Mouse (Mus musculus): Measurements from ENCODE around the gene Bsdc1. TPM values are rescaled to one million over a fixed set of nuclear protein-coding genes. Genes with fewer than 3 reads are reported as not detected.
"Not testable (repeated sequence)": the region's sequence is repeated elsewhere in the genome, so short reads cannot be mapped to it uniquely, and the experiment has no call there.

The Bsdc1 gene
- polyA plus RNA-seq, 1 experiment from 2014 or later = 34.9 TPM

DNA sequence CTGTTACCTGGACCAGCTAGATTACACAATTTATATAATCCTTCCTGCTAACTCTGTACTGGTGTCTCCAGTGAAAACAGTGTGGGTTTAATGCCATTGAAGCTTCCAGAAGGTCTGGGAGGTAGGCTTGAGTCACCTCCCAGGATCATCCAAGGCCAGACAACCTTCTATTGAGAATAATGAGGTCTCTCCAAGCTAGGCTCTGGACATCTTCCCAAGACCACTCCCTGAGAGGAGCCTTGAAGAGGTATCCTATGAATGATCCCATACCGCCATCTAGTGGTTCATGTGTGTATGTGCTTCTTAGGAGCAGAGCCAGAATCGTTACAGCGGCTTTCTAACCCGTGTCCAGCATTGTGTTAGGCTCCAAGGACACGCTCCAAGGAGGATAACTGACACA, 6.1 kb upstream of the Bsdc1 start:
- no peaks in the 10 kb centered on the region for H3K9me3 ChIP-seq
- peak; percentile 79; the same call in 1 of the 2 replicates for ATAC-seq (ENCODE audit: low FRiP score)
- no peak overlapping the region for H3K27ac ChIP-seq
- H3K4me3 ChIP-seq = no peak overlapping the region
- no peak overlapping the region for H3K4me2 ChIP-seq
- H3K4me1 ChIP-seq (replicated peaks) = no peaks in the 10 kb centered on the region
- H3K36me3 ChIP-seq = no peaks in the 10 kb centered on the region
- H3K9ac ChIP-seq = no peak overlapping the region
- no peaks in the 10 kb centered on the region for H3K27me3 ChIP-seq
- WGBS = 2% methylated on average over 5 of the region's 5 CpGs

DNA sequence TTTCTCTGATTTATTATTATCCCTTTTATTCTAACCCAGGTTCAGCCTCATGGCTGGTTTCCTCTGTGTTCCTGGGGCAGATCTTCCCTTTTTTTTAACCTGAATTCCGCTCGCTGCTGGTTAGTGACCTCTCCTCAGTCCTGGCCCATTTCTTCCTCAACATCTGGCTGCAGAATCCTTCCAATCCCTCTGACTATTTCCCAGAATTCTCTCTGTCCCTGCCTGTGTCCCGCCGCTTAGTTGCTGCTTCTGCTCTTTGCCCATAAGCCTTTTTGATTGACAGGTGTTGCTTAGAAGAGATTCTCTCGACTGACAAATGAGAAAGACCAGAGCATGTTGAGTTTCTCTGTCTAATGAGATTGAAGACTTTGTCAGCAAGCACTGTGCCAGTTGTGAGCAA, 5.3 kb upstream of the Bsdc1 start:
- ATAC-seq (ENCODE audit: low FRiP score) = no peak
- WGBS = 68% methylated on average over 5 of the region's 5 CpGs
- H3K9ac ChIP-seq = no peak overlapping the region

DNA sequence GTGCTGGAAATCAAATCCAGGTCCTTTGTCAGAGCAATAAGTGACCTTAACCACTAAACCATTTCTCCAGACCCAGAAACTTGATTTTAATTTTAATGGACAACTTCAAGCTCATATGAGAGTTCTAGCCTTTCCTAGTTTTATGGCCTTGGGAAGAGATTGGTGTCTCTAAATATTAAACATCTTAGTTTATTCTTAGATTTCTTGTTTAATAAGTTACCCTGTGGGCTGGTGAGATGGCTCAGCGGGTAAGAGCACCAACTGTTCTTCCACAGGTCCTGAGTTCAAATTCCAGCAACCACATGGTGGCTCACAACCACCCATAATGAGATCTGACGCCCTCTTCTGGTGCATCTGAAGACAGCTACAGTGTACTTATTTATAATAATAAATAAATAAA, 4.1 kb upstream of the Bsdc1 start:
- not testable (repeated sequence) for H3K36me3 ChIP-seq; H3K4me2 ChIP-seq; H3K27me3 ChIP-seq; H3K9ac ChIP-seq; H3K9me3 ChIP-seq; H3K27ac ChIP-seq; H3K4me3 ChIP-seq; ATAC-seq (ENCODE audit: low FRiP score); H3K4me1 ChIP-seq (replicated peaks)
- 71% methylated on average over 2 of the region's 2 CpGs for WGBS

More for the DNA sequence above, 5.3 kb upstream of the Bsdc1 start:
- Histone ChIP-seq H3K4me2 (no peak overlapping the region), H3K36me3 (no peaks in the 10 kb centered on the region), H3K4me3 (no peak overlapping the region), H3K9me3 (no peaks in the 10 kb centered on the region), H3K27me3 (no peaks in the 10 kb centered on the region), H3K4me1 (replicated peaks) (peaks cover 4% of the 10 kb centered on the region), H3K27ac (no peak overlapping the region)

DNA sequence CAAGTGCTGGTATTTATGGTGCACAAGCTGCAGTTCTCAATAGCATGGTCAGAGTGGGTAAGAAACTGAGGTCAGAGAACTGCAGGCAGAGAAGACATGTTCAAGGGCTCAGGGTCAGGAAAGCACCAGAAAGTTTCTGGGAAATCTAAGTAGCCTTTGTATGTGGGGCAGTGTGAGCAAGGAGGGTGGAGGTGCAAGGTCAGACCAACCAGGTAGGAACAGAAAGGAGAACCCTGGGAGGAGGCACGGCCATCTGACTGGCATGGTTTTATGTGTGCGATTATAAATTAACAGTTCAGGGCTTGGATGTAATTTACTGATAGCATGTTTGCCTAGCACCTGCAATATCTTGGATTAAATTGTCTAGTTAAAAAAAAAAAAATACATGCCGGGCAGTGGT, 1.7 kb upstream of the Bsdc1 start:
- Histone ChIP-seq H3K27ac (no peak overlapping the region), H3K4me1 (replicated peaks) (peaks cover 13% of the 10 kb centered on the region), H3K9me3 (no peaks in the 10 kb centered on the region), H3K27me3 (no peaks in the 10 kb centered on the region), H3K9ac (no peak overlapping the region), H3K36me3 (peaks cover 13% of the 10 kb centered on the region), H3K4me3 (no peak overlapping the region), H3K4me2 (no peak overlapping the region)
- ATAC-seq (ENCODE audit: low FRiP score) = no peak
- 93% methylated on average over 3 of the region's 3 CpGs for WGBS

DNA sequence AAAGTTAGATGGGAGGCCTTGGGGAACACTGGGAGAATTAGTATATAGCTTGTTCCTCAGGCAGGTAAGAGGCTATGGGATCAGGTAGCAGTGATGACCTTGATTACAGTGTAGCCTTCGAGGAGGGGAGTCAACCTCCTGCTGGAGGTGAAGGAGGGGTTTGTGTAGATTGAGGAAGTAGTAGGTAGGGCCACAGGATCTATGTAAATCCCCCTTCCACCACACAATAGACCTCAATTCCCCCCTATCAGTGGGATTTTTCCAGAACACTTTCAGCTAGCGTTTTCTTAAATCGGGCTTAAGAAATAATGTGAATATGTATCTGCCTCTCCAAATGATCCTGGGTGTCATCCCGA, 576 bp upstream of the Bsdc1 start:
- H3K4me3 ChIP-seq = peak overlapping the region; percentile 45
- 0% methylated on average over 4 of the region's 4 CpGs for WGBS
- H3K4me2 ChIP-seq = peak overlapping the region; percentile 70
- peak; percentile 43 for ATAC-seq (ENCODE audit: low FRiP score)
- peak overlapping the region; percentile 95 for H3K27ac ChIP-seq
- H3K9me3 ChIP-seq = no peaks in the 10 kb centered on the region
- no peaks in the 10 kb centered on the region for H3K27me3 ChIP-seq
- peak overlapping the region; percentile 75 for H3K9ac ChIP-seq
- H3K4me1 ChIP-seq (replicated peaks) = peaks cover 13% of the 10 kb centered on the region
- H3K36me3 ChIP-seq = peaks cover 23% of the 10 kb centered on the region

DNA sequence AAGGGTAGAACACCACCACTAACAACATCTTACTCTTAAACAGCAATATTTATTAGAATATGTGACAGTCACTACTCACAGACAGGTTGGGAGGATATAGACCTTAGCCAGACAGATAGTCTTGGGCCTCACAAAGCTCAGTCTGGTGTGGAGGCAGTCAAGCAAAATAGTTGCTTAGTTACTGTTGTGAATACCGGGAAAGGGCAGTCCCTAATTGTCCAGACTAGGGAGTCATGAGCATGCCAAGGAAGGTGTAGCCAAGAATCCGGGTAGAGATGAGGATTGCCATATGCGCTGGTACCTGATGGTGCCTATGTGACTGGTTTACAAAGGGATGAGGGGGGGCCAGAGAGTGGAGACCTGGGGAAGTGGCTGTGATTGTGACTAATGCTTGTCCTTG, 737 bp downstream of the Bsdc1 start:
- peaks cover 13% of the 10 kb centered on the region for H3K4me1 ChIP-seq (replicated peaks)

DNA sequence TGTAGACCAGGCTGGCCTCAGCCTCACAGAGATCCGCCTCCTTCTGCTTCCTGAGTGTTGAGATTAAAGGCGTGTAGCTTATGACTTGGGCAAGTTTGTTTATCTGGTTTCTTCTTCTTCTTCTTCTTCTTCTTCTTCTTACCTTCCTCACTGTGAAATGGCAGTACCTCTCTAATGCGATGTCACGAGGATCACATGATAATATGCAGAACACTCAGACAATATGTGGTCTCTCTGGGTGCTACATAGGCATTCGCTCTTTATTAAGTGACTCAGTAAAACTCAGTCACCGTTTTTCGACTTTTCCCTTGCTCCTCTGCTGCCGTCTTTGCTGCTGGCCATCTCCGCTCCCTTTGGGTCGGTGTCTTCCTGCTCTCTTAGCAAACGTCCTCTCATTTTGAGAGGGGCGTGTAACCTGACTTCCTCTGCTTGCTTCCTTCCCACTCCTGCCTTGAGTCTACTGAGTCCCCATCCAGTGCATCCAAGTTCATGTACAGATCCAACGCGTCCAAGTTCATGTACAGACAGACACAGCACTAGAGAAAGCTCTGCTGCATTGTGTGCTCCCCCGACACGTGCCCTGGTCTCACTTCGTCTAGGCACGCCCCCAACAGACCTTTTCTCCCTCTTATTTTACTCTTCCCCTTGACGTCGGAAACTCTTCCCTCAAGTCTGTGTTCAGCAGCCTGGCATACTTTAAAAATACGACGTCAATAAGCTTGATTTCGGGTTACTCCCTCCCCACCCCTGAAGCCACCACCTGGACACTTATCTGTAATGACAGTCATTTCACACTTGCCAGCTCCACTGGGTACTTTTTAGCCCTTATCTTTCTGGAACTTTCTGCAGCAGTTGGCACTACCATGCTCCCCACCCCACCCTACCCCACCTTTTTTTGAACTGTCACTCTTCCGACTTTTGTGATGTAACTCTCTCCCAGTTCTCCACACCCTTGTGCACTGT, 2.0 kb downstream of the Bsdc1 start:
- no peak overlapping the region; the same call in 1 of the 2 replicates for H3K4me2 ChIP-seq
- no peak for ATAC-seq (ENCODE audit: low FRiP score)
- H3K27ac ChIP-seq = no peak overlapping the region
- no peaks in the 10 kb centered on the region for H3K27me3 ChIP-seq
- no peaks in the 10 kb centered on the region for H3K9me3 ChIP-seq
- no peak overlapping the region for H3K4me3 ChIP-seq
- no peak overlapping the region for H3K9ac ChIP-seq
- 89% methylated on average over 24 of the region's 24 CpGs for WGBS
- peaks cover 49% of the 10 kb centered on the region for H3K36me3 ChIP-seq
- peaks cover 13% of the 10 kb centered on the region for H3K4me1 ChIP-seq (replicated peaks)

More for the DNA sequence above, 737 bp downstream of the Bsdc1 start:
- no peaks in the 10 kb centered on the region for H3K9me3 ChIP-seq
- H3K27me3 ChIP-seq = no peaks in the 10 kb centered on the region
- peak overlapping the region; percentile 75 for H3K4me2 ChIP-seq
- H3K27ac ChIP-seq = peak overlapping the region; percentile 77
- peaks cover 37% of the 10 kb centered on the region for H3K36me3 ChIP-seq
- peak overlapping the region; percentile 89 for H3K9ac ChIP-seq
- WGBS = 42% methylated on average over 3 of the region's 3 CpGs
- H3K4me3 ChIP-seq = peak overlapping the region; percentile 96
- ATAC-seq (ENCODE audit: low FRiP score) = no peak

DNA sequence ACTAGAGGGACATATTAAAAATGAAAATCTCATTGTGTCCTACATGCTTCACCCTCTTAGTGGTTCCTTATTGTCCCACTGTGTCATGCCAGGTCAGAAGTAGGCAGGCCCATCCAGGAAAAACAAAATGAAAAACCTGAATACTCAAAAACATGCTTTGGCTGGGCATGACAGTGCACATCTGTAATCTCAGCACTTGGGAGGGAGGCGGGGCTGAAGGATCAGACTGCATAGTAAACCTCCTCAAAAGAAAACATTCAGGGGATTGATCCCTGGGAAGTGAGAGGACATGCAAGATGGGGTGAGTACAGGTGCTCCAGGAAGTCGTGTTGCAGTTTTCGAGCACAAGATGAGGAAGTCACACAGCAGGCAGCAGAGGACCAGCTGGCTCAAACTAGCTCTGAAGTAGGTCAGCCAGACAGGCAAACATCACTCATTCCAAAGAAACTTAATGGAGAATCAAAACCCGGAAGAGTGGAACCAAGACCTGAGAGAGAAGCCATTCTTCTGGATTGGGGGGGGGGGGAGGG, 3.0 kb downstream of the Bsdc1 start:
- 81% methylated on average over 4 of the region's 4 CpGs for WGBS
- no peak for ATAC-seq (ENCODE audit: low FRiP score)

DNA sequence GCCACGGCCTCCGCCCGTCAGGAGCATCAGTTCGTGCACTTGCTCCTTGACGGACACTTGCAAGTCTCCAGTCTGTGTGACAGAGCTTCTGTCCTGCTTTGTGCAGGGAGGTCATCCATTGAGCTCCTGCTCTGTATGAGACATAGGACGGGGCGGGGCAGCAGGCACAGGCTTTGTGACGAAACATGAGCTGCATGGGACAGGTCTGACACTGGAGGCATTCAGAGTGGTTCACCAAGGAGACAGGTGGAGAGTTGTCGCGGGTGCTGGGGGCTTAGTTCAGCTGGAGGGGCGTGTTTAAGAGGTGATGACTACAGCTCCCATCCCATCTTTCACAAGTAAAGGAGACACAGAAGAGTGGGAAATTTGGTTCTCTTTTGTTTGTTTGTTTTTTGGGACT, 14.7 kb downstream of the Bsdc1 start:
- Histone ChIP-seq H3K27me3 (no peaks in the 10 kb centered on the region), H3K36me3 (peaks cover 95% of the 10 kb centered on the region), H3K9me3 (no peaks in the 10 kb centered on the region), H3K27ac (no peak overlapping the region), H3K9ac (no peak overlapping the region), H3K4me1 (replicated peaks) (no peaks in the 10 kb centered on the region), H3K4me2 (no peak overlapping the region), H3K4me3 (no peak overlapping the region)
- no peak for ATAC-seq (ENCODE audit: low FRiP score)
- WGBS = 85% methylated on average over 11 of the region's 11 CpGs

More for the DNA sequence above, 3.0 kb downstream of the Bsdc1 start:
- Histone ChIP-seq H3K4me1 (replicated peaks) (peaks cover 13% of the 10 kb centered on the region), H3K27me3 (no peaks in the 10 kb centered on the region), H3K4me3 (no peak overlapping the region), H3K9ac (no peak overlapping the region), H3K9me3 (no peaks in the 10 kb centered on the region), H3K4me2 (no peak overlapping the region), H3K27ac (no peak overlapping the region), H3K36me3 (peaks cover 58% of the 10 kb centered on the region)

DNA sequence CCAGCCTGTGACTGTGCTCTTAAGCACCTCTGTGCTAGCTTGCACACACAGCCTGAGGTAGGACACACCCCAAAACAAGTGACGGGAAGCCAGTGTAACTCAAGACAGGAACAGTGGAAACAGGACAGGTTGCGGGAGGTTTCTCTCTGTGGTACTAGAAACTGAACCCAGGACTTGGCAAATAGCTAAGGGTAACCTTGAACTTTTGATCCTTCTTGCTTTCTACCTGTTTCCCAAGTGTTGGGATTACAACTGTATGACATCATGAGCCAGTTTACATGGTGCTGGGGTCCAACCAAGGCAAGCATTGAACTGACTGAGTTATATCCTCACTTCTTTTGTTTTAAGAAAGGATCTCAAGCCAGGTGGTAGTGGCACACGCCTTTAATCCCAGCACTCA, 18.5 kb downstream of the Bsdc1 start:
- Histone ChIP-seq H3K27me3 (no peaks in the 10 kb centered on the region), H3K9ac (no peak overlapping the region), H3K9me3 (no peaks in the 10 kb centered on the region), H3K36me3 (peaks cover 96% of the 10 kb centered on the region), H3K4me3 (no peak overlapping the region), H3K4me2 (no peak overlapping the region), H3K4me1 (replicated peaks) (no peaks in the 10 kb centered on the region), H3K27ac (no peak overlapping the region)
- no peak for ATAC-seq (ENCODE audit: low FRiP score)
- 92% methylated on average over 3 of the region's 3 CpGs for WGBS

DNA sequence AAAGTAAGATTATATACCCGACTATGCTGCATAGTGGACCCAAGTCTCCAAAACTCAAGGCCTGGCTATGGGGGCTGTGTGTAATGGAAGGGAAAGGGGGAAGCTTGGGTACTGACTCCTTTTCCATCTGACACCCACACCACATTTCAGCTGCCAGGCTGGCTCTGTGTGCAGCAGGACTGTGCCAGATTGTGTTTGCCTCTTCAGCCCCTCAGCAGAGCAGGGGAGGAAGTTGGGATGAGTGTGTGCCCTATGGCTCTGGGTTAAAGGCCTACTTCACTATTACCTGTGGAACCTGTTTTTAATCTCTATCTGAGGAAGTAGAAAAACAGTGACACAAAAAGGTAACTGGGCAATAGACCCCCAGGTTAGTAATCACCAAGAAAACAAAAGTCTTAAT, 19.7 kb downstream of the Bsdc1 start:
- H3K4me1 ChIP-seq (replicated peaks) = no peaks in the 10 kb centered on the region
- H3K4me2 ChIP-seq = no peak overlapping the region
- peaks cover 97% of the 10 kb centered on the region for H3K36me3 ChIP-seq
- no peaks in the 10 kb centered on the region for H3K27me3 ChIP-seq
- H3K27ac ChIP-seq = no peak overlapping the region
- 96% methylated on average over 1 of the region's 1 CpGs for WGBS
- no peaks in the 10 kb centered on the region for H3K9me3 ChIP-seq
- no peak for ATAC-seq (ENCODE audit: low FRiP score)
- H3K4me3 ChIP-seq = no peak overlapping the region
- no peak overlapping the region for H3K9ac ChIP-seq

DNA sequence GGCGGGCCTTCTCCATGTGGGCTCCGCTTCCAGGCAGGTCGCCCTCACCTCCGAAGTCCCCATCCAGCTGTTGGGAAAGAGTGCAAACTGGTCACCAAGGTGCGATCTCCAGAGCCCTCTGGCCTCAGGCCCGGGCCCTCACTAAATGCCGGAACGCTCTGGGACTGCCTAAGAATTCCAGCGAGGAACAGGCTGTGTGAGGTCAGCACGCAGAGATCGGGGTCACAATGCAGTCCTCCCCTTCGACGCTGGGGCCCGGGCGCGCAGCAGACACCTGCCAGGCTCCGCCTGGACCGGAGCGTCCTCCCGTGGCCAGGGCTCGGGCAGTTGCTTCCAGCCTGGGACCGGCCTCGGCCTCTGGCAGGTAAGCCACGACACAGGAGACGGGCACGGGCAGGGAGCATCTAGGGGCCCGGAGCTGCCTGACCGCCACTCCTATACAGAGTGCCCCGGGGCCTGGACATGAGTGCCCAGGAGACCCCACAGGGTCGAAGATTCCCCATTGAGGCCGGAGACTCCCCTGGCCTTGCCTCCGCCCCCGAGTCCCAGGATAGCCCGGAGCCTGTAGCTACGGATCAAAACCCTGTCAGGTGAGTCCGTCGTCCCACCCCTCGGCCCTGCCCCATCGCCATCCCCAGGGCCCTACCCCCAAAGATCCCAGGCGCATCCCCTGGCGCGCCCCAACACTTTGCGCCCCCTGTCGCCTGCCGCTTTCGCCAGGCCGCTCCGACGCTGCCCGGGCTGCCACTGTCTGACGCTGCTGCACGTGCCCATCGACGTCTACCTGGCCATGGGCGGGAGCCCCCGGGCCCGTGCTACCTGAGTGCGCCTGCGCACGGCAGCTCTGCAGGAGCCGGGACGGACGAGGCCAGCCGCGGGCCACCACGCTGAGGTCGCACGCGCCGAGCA, 29.8 kb downstream of the Bsdc1 start, which contains the start of the genes Tssk3 and Fam229a:
TSS of gene Tssk3 (minus strand) at position 51 of the 909 bp plus-strand sequence.
TSS of gene Fam229a (plus strand) at position 219 of the 909 bp plus-strand sequence.
- peak; percentile 30; the same call in 1 of the 2 replicates for ATAC-seq (ENCODE audit: low FRiP score)
- Histone ChIP-seq H3K4me2 (peak within 1 kb of the TSS; percentile 61), H3K4me1 (replicated peaks) (peaks cover 19% of the 10 kb centered on the region), H3K4me3 (peak within 1 kb of the TSS; percentile 36), H3K27ac (no peak within 1 kb of the TSS), H3K36me3 (peaks cover 32% of the 10 kb centered on the region), H3K27me3 (peaks cover 37% of the 10 kb centered on the region), H3K9me3 (no peaks in the 10 kb centered on the region), H3K9ac (peak within 1 kb of the TSS; percentile 52)
- WGBS = 4% methylated on average over 70 of the region's 70 CpGs

Data from hindbrain, embryonic 13.5 days (tissue).